Mouse (Mus musculus) monocyte, adult 5-6 weeks (primary cell): ENCODE measurements at regions not wholly inside any gene's neighbourhood (a gene's known extent, or its start where the extent isn't known, plus 50 kb on each side); places are given as distances from the start of the nearest gene placed in this dataset.
"Not testable (repeated sequence)": the region's sequence is repeated elsewhere in the genome, so short reads cannot be mapped to it uniquely, and the experiment has no call there.

Experiments used
- ATAC-seq: fragments of 153-309, 156-312 bp; replicated peaks from 2 replicates; pipeline ENCODE4 v1.8.0; 2017; ENCODE audit warnings: mild to moderate bottlenecking; ENCODE audit not compliant: low TSS enrichment, insufficient number of reproducible peaks, severe bottlenecking, poor library complexity, low FRiP score

- no peak for ATAC-seq
These were observed 204.8 kb upstream of the P2ry1 start for GRCm38 (mm10) chr3:60797808-60798207.

DNA sequence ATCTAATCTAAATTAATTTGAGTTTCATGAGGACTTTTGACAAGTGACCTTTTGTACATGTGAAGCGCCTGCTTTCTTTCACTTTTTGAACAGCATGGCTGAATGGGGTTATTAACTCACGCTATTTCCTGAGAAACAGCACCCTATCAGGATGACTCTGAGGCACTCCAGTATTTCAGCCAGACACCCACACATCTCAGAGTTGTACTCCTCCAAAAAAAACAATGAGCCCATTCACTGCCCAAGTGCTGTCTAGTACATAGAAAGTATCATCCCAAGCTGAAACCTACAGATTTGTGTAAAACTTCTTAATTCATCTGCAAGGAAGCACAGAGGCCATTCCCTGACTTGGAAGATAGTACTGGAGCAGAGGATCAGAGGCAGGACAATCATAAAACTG, 204.1 kb upstream of the P2ry1 start:
- ATAC-seq: no peak

DNA sequence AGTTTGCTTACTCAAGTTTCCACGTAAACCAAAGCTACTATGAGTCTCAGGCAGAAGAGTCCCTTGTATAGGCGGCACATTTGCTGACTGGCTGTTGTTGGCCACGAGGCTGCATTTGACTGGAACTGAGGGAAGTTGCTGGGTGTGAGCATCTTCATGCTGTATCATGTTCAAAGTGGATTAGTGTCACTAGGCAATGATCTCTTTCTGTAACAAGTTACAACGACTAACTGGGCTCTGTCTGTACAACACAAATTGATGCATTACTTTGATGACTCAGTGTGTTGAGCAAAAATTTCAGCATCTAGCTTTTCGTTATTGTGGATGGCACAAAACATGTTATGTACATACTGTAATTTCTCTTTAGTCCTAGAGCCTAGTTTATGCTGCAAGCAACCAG, 203.7 kb upstream of the P2ry1 start:
- no peak for ATAC-seq

DNA sequence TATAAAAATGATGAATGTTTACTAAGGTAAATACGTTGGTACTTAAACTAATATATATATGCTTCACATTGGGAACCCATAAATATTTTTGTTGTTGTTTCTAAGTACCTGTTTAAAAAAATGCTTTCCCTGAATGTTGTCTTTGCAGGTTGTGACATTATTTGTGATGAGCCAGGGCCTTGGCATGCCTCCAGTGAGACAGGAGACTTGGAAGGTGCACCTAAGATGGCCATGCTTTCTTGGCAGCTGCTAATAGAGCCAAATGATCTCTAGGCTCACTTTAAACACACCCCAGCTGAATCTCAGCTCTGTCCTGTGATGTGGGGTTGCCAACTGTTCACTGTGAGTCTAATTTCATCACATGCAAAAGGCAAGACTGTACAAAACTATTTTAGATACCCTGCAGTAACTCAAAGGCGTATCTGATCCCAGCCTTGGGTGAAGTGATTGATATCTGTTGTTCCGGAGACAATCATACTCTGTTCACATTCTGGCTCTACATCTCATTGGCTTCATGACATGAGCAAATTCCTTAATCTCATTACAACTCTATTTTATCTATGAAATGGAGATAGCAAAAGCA, 197.8 kb upstream of the P2ry1 start:
- no peak for ATAC-seq

DNA sequence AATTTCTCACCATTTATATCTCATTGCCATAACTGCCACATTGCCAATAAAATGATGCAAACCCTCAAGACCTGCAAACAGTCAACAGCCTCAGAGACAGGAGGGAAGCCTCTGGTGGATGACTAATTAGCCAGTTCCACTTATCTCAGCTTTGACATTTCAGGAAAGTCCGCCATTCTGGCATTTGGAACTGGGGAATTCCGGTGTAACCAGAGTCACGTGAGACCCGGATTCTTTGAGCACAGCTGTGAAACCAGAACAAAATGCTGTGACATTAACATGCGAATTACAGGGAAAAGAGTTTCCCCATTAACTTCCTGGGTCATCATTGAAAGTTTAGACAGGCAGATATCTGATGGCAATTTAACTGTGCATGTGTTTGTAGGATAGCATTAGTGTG, 190.7 kb upstream of the P2ry1 start:
- ATAC-seq: no peak

- no peak for ATAC-seq
These were observed 189.1 kb upstream of the P2ry1 start for GRCm38 (mm10) chr3:60813485-60813884.

DNA sequence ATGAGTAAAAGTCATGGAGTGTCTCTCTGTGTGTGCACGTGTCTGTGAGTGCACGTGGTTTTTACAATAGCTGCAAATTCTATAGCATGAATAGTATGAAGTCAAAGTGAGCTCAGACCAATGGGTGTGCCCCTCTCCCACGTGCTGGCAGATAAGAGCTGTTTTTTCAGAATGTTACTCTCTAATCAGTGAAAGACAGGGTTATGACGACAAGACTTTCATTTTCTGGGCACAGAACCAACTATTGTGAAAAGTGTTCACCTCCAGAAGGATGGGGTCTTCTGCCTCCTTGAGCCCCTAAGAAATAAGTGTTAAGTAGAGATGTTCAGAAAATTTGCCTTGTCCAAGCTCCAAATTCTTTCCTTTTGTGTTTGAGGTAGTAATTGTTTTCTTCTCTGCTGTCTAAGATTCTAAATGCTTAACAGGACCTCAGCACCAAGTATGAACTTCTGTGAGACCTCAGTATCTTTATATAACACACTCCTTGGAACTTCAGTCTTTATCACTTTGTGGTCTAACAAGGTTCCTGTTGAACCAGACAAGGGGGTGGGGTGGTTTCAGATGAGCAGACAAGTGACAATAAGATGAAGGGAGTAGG, 182.8 kb upstream of the P2ry1 start:
- ATAC-seq: no peak

DNA sequence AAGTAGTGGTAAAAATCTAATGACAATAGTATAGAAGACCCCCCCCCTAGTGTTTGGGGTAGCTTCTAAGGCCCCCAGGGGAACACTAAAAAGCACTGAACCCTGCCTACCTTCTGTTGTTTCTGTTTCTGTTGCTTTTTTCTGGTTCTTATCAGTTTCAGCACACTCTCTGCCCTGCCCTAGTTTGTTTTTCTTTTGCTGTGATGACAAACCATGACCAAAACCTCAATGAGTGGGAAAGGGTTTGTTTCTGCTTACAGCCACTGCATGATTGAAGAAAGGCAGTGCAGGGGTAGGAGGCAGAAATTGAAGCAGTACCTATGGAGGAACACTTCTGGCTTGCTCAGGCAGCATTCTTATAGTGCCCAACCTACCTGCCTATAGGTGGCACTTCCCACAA, 181.1 kb upstream of the P2ry1 start:
- no peak for ATAC-seq

DNA sequence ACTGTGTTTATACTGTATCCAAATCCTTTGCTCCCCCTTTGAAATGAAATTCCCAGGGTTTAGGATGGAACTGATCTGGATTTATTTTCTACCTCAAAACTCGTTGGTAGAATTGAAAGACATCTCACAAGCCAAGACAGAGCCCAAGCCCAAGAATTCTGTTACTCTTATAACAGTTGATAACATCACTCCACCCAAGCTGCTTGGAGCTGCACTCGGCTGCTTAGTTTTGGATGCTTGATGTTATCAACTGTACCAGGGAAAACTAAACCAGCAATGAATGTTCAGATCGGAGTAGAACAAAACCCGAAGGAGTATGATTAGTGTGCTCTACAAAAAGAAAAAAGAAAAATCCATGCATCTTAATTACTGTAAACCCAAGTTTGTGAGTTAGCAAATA, 175.8 kb upstream of the P2ry1 start:
- no peak for ATAC-seq

- no peak for ATAC-seq
These were observed 170.2 kb upstream of the P2ry1 start for GRCm38 (mm10) chr3:60832385-60832784.

GRCm38 (mm10) chr3:60841895-60842294, 160.7 kb upstream of the P2ry1 start:
- no peak for ATAC-seq

DNA sequence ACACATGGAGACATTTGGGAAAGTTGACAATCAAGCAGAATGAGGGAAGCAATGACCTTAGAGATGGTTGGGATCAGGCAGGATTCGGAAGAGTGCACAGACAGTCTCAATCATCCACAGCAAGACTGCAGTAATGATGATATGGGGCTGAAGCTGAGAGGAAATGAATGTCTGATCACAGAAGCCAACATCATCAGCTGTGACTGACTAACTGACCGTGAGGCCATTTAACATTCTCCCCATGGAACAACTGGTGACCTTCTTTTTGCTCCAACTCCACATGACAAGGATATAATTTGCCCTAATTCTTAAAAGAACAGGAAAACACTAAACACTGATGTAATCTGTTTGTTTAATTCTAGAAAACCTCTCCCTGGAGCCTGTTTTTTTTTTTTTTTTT, 157.3 kb upstream of the P2ry1 start:
- no peak for ATAC-seq

- no peak for ATAC-seq
These were observed 154.2 kb upstream of the P2ry1 start for GRCm38 (mm10) chr3:60848437-60848836.

- ATAC-seq: no peak
These were observed 148.8 kb upstream of the P2ry1 start for GRCm38 (mm10) chr3:60853773-60854172.

DNA sequence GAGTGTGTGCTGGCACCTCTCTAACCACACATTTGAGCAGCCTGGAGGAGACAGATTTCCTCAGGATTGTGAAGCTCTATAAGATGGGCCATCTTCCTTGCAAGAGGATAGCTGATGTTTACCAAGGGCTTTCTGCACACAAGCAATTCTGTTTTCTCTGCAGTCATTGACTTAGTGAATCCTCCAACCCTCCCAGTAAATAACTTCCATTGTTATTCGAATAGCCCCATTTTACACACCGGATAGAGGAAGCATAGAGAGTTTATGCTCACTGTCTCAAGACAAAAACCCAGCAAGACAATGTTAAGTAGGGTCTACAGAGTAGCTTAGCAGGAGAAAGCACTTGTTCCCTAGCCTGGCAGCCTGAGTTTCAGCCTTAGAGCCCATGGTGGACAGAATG, 146.9 kb upstream of the P2ry1 start:
- no peak for ATAC-seq

DNA sequence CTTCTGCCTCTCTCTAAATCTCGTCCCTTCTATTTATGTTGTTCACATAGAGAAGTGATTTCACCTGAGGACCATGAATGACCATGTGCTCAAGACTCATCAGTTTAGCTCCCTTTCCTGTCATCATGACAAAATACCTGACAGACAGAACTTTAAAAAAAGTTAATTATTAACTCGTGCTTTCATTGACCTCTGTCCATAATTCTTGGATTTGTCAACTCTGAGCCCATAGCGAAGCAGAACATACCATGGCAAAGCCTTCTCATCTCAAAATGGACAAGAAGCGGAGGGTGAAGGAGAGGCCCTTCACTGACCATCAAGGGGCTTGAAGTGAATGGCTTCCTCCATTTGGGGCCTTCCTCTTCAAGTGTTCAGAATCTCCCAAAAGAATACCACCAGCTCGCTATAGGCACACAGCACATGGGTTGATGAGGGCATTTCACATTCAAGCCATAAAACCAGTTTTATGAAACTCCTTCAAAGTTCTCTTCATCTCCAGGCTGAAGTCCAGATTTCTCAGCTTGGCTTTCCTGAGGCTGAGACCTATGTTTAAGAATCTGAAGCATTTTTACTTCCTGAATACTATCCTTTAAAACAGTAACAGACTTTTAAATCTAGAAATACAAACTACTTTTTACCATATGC, 144.0 kb upstream of the P2ry1 start:
- ATAC-seq: no peak

GRCm38 (mm10) chr3:60859119-60859515, 143.5 kb upstream of the P2ry1 start:
- no peak for ATAC-seq

DNA sequence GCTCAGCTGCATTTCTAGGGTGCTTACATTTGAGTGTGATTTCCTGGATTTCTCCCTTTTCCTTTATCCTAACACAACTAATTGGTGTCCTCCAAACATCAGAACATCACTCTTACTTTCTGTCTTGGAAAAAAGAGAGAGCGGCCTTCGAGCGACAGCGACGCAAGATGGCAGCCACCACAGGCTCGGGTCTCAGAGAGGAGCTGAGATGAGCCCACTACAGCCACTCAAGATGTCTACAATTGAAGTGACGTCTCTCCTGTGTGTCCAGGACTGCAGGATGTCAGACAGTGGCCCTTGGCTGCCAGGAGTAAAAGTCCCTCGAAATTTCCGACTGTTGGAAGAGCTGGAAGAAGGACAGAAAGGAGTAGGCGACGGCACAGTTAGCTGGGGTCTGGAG, 125.7 kb upstream of the P2ry1 start:
- ATAC-seq: not testable (repeated sequence)

DNA sequence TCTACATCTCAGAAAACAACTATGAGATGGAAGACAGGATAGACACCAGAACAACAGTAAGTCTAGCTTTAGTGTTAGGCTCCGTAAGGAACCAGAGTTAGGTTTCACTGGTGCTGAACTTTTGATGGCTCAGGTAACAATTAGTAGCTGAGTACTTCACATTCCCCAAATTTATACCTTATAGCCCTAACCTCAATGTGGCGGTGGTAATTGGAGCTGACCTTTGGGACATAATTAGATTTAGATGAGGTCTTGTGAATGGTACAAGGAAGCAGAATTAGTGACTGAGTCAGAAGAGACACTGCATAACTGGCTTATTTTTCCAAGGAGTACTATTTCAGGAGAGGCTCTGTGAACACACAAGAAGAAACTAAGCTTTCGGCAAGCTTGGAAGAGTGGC, 123.7 kb upstream of the P2ry1 start:
- no peak for ATAC-seq

DNA sequence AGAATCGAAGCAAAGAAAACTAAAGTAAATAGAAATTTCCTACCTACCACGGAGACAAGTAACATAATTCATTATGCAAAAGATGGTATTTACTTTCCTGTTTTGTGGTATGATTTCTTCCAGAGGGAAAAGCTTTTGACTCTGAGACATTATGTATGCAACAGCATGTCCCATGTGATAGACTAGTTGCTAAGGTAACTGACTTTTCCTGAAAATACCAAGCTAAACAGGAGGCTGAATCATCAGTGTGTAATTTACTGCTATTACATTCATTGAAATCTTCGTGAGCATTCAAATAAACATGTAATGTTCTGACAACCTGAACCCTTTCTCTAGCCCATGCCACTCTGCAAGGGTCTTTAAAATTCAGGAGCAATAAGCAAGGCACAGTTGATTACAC, 118.6 kb upstream of the P2ry1 start:
- no peak for ATAC-seq
